Mouse (Mus musculus) liver, postnatal 0 days (tissue): ENCODE measurements around the gene Smarcd2. TPM values are rescaled to one million over a fixed set of nuclear protein-coding genes. Genes with fewer than 3 reads are reported as not detected.
A peak's percentile ranks its signal among the peaks of the same experiment; 100 is the strongest.

Experiments
- ATAC-seq: fragments of 200-750 bp; cut with Nextera tagmentation; 2 replicates; pipeline ENCODE4 v1.8.0; 2017; ENCODE audit warnings: mild to moderate bottlenecking, moderate library complexity
- DNase-seq: peaks from one replicate; pipeline ENCODE4 v3.0.0-alpha.2; 2016
- H3K27ac ChIP-seq: fragments of 300-500 bp; sonication (generic); 2 replicates; pipeline ENCODE4 v1.5.1; 2014; ENCODE audit warnings: antibody characterized with exemption, moderate library complexity, mild to moderate bottlenecking, low read depth
- H3K27me3 ChIP-seq: fragments of 300-500 bp; sonication (generic); 2 replicates; pipeline ENCODE4 v1.6.1; 2014; ENCODE audit warnings: low read length, control low read depth, mixed read lengths; ENCODE audit not compliant: insufficient read depth
- H3K36me3 ChIP-seq: fragments of 300-500 bp; sonication (generic); replicated peaks from 2 replicates; pipeline ENCODE4 v1.6.1; 2014; ENCODE audit warnings: mild to moderate bottlenecking, control low read depth, low read length, moderate library complexity, mixed read lengths; ENCODE audit not compliant: insufficient read depth
- H3K4me1 ChIP-seq: fragments of 300-500 bp; sonication (generic); 2 replicates; pipeline ENCODE4 v1.6.1; 2014; ENCODE audit warnings: antibody characterized with exemption, mild to moderate bottlenecking, control low read depth; ENCODE audit not compliant: insufficient read depth
- H3K4me2 ChIP-seq: fragments of 300-500 bp; sonication (generic); 2 replicates; pipeline ENCODE4 v1.6.1; 2014; ENCODE audit warnings: low read depth, mild to moderate bottlenecking, low read length, moderate library complexity, mixed read lengths
- H3K4me3 ChIP-seq: fragments of 300-500 bp; sonication (generic); 2 replicates; pipeline ENCODE4 v1.5.1; 2014; ENCODE audit warnings: low read depth, low read length
- H3K9ac ChIP-seq: fragments of 300-500 bp; sonication (generic); replicated peaks from 2 replicates; pipeline ENCODE4 v1.6.1; 2014; ENCODE audit warnings: mild to moderate bottlenecking, moderate library complexity
- H3K9me3 ChIP-seq: fragments of 300-500 bp; sonication (generic); 2 replicates; pipeline ENCODE4 v1.6.1; 2016; ENCODE audit warnings: mild to moderate bottlenecking, control low read depth, low read length, mixed read lengths
- CTCF ChIP-seq: sonication (generic); IDR thresholded peaks from 2 replicates; pipeline ENCODE4 v1.5.1; 2016; ENCODE audit warnings: antibody characterized with exemption, low read depth
- EP300 ChIP-seq: IDR thresholded peaks from 2 replicates; pipeline ENCODE4 v1.6.1; 2016; ENCODE audit warnings: antibody characterized with exemption, low read depth, mild to moderate bottlenecking
- whole genome bisulfite sequencing: fragments of 180-500 bp; shearing (Covaris S2); extraction: QIAGEN DNeasy Blood & Tissue Kit; methylation state at CpG from one replicate; pipeline ENCODE4 v1.1.7; 2014; ENCODE audit not compliant: insufficient replicate concordance; 5-methylcytosine and 5-hydroxymethylcytosine counted together
- polyA plus RNA-seq: library from polyadenylated mRNA; unstranded; fragments of >200 nt; fragmentation: Nextera tagmentation; extraction: Ambion mirVana; gene quantifications from 2 replicates; pipeline ENCODE4 v1.2.1, GENCODE M21; 2015

Smarcd2 gene
- polyA plus RNA-seq, 1 experiment from 2014 or later, result 16.4 TPM

DNA sequence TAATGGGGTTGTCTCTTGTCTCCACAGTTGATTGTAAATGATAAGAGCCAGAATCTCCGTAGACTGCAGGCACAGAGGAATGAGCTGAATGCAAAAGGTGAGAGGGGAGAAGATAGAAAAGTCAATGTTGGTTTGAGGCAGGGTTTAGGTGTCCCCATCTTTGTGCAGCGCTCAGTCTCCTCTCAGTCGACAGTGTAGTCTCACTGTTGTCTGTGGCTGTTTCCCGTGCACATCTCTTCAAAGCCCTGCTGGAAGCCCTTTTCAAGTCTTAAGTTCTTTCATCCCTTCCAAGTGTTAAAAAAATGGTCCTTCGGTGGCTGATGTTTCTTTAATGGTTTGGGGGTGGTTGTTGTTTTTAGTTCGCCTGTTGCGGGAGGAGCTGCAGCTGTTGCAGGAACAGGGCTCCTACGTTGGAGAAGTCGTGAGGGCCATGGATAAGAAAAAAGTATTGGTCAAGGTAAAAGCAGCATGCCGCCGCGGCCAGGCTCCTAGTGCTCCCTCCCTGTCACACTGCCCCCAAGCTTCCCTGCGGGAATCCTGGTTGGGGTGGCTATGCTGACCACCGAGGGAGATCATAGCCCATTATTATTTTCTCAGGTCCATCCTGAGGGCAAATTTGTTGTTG, 11.8 kb downstream of the Smarcd2 start:
- WGBS, result 81% methylated on average over 14 of the region's 14 CpGs
- ATAC-seq (no peak), DNase-seq (no peak)
- Histone ChIP-seq H3K27me3 (no peaks in the 10 kb centered on the region), H3K4me3 (no peak overlapping the region), H3K27ac (no peak overlapping the region), H3K4me2 (no peak overlapping the region), H3K4me1 (peaks cover 13% of the 10 kb centered on the region; the same call in 1 of the 2 replicates), H3K9me3 (no peaks in the 10 kb centered on the region), H3K9ac (no peak overlapping the region), H3K36me3 (peaks cover 72% of the 10 kb centered on the region)
- no peak for TF ChIP-seq CTCF
- no peak for TF ChIP-seq EP300

DNA sequence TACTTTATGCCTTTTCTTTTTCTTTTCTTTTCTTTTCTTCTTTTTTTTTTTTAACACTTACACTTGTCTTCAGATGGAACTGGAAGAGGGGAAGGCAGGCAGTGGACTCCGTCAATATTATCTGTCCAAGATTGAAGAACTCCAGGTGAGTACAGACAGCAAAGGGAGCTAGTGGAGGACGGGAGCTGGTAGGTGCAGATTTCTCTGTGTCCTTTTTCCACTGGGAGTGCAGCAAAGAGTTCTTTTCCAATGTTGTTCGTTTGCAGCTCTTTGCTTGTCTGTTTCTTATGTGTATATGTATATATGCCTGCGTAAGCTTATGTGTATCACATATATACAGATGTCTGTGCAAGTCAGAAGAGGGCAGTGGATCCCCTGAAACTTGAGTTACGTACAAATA, 16.0 kb downstream of the Smarcd2 start:
- H3K36me3 ChIP-seq, result peaks cover 59% of the 10 kb centered on the region
- peak overlapping the region; percentile 94 for H3K4me2 ChIP-seq
- WGBS, result 59% methylated on average over 5 of the region's 5 CpGs
- H3K4me3 ChIP-seq, result peak overlapping the region; percentile 96
- H3K4me1 ChIP-seq, result peaks cover 21% of the 10 kb centered on the region
- peak overlapping the region; percentile 88 for H3K9ac ChIP-seq
- H3K27ac ChIP-seq, result peak overlapping the region; percentile 85
- no peak for ATAC-seq
- no peak for DNase-seq
- TF ChIP-seq EP300, result no peak
- TF ChIP-seq CTCF, result no peak
- no peaks in the 10 kb centered on the region for H3K27me3 ChIP-seq
- no peaks in the 10 kb centered on the region for H3K9me3 ChIP-seq

DNA sequence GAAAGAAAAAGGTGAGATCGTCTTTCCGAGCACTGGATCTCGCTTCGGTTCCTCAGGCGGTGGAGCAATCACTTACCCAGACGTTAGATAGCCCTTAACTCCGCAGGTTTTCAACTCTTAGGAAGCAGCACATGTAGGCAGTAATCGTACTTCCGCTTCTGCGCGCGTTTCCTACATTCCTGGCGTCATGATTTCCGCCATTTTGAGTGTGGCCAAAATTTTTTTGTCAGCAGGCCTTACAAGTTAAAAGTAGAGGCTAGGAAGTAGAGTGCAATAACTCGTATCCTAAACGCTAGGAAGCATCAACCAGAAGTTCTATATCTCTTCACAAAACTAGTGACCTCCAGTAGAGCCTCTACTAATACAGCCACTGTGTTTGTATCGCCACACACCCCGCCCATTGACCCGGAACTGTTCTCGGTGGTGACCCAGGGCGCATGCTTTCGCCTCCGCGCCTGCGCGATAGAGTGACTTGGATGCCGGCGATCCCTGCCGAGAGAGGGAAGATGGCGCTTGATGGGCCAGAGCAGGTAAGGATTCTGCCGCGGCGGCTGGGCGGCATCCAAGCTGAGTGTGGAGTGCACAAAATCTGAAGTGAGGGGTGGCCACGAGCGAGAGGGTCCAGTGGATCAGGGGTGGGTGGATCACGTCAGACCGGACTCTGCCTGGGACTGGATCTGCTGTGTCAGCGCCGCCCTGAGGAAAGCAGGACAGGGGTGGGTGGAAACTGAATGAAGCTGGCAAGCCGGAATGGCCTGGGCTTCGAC, 16.9 kb downstream of the Smarcd2 start, which contains the start of the genes Ftsj3 and Psmc5:
Ftsj3 (minus strand) TSS at position 395 of the 767 bp plus-strand sequence.
Psmc5 (plus strand) TSS at position 470 of the 767 bp plus-strand sequence.
- Histone ChIP-seq H3K4me2 (peak within 1 kb of the TSS; percentile 94), H3K9ac (peak within 1 kb of the TSS; percentile 88), H3K4me3 (peak within 1 kb of the TSS; percentile 96), H3K36me3 (peaks cover 59% of the 10 kb centered on the region), H3K9me3 (no peaks in the 10 kb centered on the region), H3K27me3 (no peaks in the 10 kb centered on the region), H3K4me1 (peaks cover 21% of the 10 kb centered on the region), H3K27ac (peak within 1 kb of the TSS; percentile 85)
- peak; percentile 51 for TF ChIP-seq CTCF
- no peak for TF ChIP-seq EP300
- peak; percentile 99 for DNase-seq
- 0% methylated on average over 42 of the region's 42 CpGs for WGBS
- ATAC-seq, result peak; percentile 97

DNA sequence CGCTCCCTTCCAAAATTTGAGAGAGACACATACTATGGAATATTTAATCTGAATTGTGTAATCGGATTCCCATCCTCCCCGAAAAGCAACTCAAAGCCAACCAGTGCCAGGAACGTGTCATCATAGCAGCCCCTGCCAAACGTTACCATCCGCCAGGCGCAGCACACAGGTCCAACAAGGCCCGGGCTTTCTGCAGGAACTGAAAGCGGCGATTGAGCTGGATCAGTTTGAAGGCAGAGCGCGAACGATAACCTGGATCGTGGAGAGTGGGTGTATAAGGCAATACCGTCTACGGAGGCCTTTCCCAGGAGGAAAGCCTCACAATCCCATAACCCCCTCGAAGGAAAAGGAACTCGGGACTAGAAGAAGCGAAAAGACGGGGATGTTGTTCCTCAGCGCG, 17.6 kb downstream of the Smarcd2 start:
- H3K4me3 ChIP-seq, result peak overlapping the region; percentile 96
- H3K27ac ChIP-seq, result peak overlapping the region; percentile 85
- no peak for TF ChIP-seq CTCF
- no peak for TF ChIP-seq EP300
- peaks cover 64% of the 10 kb centered on the region for H3K36me3 ChIP-seq
- H3K4me1 ChIP-seq, result peaks cover 21% of the 10 kb centered on the region
- DNase-seq (peak; percentile 52), ATAC-seq (peak; percentile 20; the same call in 1 of the 2 replicates)
- 1% methylated on average over 22 of the region's 22 CpGs for WGBS
- no peaks in the 10 kb centered on the region for H3K9me3 ChIP-seq
- no peaks in the 10 kb centered on the region for H3K27me3 ChIP-seq
- peak overlapping the region; percentile 88 for H3K9ac ChIP-seq
- peak overlapping the region; percentile 94 for H3K4me2 ChIP-seq

DNA sequence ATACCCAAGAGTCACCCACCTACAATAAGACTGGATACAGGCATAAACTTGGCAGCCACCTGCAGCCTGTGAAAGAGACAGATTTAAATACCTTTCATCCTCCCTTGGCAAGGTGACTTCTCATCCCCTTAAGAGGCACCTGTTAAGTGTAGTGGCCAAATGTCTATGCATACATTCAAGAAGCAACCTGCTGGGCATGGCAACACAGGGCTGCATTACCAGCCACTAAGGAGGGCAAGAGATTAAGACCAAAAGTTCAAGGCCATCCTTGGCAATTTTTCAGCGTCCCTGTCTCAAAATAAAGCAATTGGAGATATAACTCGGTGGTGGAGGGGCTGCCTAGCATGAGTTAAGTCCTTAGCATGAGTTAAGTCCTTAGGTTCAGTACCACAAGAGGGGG, 18.0 kb downstream of the Smarcd2 start:
- TF ChIP-seq CTCF, result no peak
- TF ChIP-seq EP300, result no peak
- H3K4me3 ChIP-seq, result peak overlapping the region; percentile 96
- no peak for DNase-seq
- H3K36me3 ChIP-seq, result peaks cover 68% of the 10 kb centered on the region
- no peak for ATAC-seq
- no peaks in the 10 kb centered on the region for H3K27me3 ChIP-seq
- H3K4me1 ChIP-seq, result peaks cover 21% of the 10 kb centered on the region
- H3K27ac ChIP-seq, result peak overlapping the region; percentile 85; the same call in 1 of the 2 replicates
- H3K9me3 ChIP-seq, result no peaks in the 10 kb centered on the region
- 21% methylated on average over 2 of the region's 2 CpGs for WGBS
- H3K9ac ChIP-seq, result peak overlapping the region; percentile 88
- peak overlapping the region; percentile 94 for H3K4me2 ChIP-seq

DNA sequence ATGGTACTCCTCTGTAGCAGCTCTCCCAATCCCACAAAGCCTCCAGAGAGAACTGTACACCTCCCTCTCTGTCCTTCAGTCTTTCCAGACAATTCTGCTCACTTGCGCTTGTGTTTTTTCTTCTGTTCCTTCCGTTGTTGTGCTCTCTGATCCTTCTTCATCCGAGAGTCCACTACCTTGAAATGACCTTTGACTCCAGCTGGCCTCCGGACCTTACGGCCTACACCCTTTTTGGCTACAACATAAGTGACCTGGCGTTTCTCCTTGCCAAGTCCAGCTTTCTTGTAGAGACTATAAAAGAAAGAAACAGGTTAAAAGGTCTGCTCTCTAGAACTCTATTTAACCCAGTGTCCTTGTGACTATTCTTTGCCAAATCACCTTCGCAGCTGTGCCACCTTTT, 23.4 kb downstream of the Smarcd2 start:
- WGBS, result 71% methylated on average over 7 of the region's 7 CpGs
- H3K9ac ChIP-seq, result no peak overlapping the region
- peaks cover 94% of the 10 kb centered on the region for H3K36me3 ChIP-seq
- no peak overlapping the region for H3K4me3 ChIP-seq
- H3K4me2 ChIP-seq, result no peak overlapping the region
- DNase-seq (no peak), ATAC-seq (no peak)
- no peak overlapping the region for H3K27ac ChIP-seq
- H3K27me3 ChIP-seq, result no peaks in the 10 kb centered on the region
- TF ChIP-seq EP300 (no peak), CTCF (no peak)
- H3K9me3 ChIP-seq, result no peaks in the 10 kb centered on the region
- H3K4me1 ChIP-seq, result no peaks in the 10 kb centered on the region
